Mouse (Mus musculus) lung, postnatal 10 days (tissue): ENCODE measurements around the gene Rin2.

Experiments
- DNase-seq: peaks from one replicate; pipeline ENCODE4 v3.0.0; 2021

Gene Rin2

DNA sequence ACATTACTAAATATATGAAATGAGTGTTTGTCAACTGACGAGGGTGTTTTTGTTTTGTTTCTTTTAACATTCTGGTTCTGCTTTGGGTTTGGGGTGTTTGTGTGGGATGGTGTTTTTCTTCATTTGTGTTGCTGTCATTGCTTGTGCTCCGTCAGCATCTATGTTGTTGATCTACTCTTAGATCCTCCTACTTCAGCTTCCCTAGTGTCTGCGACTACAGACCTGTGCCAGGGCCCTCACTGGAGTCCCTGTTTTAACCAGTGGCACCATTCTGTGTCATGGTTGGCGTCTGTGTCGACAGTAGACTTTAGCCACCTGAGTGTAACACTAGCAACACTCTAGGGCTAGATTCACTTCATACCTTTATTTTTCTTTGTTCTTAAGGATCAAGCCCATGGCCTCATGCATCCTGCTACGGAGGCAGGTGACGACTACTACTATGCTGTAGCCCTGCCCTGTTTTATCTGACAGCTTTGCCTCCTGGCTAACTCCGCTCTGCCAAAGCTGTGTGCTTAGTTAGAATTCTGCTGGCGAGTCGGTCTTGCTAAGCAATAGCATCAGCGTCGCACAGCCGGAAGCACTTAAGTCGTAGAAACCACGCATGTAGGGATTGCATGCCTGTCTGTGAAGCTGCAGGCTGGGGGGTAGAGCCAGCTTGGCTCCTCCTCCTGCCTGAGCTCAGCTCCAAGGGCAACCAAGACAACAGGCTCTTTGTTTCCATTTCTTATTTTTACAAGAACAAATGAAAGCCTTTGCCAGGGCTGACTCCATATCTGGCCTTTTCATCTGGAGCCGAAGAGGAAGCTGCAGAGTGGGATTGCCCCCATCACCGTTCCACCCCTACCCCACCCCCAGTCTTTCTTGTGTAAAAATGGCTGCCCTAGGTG, 157.2 kb downstream of the Rin2 start:
- DNase-seq: peak; percentile 80

DNA sequence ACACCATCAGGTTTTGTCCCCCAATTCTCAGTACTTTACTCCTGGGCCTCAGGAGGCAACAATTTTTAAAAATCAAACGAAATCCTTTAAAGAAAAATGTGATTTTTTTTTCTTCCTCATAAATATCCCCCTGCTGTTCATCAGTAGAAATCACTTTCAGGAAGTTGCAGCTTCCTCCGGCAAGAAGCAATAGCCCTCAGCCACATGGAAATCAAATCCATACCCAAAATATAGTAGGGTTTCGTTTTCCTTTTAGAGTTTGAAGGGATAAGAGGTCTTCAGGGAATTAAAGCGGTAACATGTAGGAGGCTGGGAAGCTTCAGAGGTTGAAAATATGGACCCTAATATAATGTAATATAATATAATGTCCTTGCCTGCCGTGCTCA, 157.8 kb downstream of the Rin2 start:
- DNase-seq: no peak

DNA sequence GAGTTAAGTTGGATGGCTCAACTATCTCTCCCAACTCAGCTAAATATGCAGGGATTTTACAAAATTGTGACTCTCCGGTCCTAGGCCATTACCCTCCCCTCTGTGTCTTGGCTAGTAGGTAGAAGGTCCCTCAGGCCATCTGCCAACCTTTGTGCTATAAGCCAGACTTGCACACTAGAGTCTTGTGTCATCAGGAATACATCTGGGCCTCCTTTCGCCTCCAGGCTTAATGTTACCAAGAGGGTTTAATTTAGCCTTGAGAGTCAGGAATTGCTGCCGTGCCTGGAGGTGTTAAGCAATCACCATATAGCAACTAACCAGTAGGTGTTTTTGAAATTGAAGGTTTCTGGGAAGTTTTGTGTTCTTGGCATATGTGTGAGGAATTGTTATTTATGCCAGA, 158.3 kb downstream of the Rin2 start:
- no peak for DNase-seq

DNA sequence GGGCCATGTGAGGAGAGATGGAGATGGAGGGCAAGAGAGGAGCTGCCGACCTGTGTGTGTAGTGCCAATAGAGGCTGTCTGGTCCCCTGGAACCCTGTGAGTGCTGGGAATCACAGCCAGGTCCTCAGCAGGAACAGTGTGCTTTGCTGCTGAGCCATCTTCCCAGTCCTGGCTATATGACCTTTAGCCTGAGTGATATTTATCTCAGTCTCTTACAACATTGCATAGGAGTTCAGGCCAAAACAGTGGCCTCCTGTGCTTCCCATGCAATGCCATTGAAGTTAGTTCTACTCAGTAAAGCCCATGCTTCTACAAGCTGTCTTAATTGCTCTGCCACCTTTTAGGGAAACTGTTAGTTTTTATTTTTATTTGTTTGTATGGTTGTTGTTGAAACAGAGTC, 160.9 kb downstream of the Rin2 start:
- no peak for DNase-seq

DNA sequence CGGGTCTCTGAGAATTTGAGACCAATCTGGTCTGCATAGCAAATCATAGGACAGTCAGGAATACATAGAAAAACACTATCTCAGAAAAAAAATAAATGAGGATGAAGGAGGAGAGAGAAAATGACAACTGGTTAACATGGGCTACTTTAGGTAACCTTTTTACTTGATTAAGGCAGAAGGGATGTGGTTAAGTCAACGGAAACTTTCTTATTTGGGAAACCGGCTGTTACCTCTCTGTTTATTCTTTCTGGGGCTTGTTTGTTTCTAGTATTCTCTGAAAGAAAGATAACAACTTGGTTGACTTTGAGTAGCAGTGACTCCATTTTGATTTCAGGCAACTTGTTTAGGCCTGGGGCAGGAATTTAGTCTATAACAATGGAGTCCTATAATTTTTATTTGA, 163.7 kb downstream of the Rin2 start:
- DNase-seq: no peak

DNA sequence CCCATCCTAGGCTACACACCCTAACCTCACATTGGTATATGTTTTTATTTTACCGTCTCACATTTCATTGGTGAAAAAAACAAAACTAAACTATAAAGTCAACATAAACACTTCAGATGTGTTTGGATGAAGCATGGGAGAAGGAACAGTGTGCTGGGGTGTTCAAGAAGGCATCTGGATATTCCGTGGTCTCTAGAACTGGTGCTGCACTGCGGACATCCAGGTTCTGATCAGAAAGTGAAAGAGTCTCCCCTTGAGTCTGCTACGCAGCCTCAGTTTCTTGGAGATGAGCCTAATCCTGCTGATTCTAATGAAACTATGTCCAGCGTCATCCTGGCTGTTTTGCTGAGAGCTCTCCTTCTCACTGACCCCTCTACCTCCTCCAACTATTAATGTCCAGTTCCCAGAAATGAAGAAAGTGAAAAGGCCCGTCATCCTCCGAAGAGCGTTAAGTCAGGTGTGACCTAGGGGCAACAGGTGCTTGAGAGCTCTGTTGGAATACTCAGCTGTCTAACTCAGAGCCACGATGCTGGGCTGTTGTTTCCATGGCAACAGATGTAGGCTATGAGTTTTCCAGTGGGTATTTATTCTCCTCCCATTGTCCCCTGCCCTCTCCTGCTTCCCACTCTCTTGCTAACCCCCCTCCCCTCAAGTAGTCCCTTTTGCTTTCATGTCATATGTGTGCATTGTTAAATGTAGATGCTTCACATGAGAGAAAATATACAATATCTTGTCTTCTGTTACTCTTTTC, 164.7 kb downstream of the Rin2 start:
- no peak for DNase-seq

DNA sequence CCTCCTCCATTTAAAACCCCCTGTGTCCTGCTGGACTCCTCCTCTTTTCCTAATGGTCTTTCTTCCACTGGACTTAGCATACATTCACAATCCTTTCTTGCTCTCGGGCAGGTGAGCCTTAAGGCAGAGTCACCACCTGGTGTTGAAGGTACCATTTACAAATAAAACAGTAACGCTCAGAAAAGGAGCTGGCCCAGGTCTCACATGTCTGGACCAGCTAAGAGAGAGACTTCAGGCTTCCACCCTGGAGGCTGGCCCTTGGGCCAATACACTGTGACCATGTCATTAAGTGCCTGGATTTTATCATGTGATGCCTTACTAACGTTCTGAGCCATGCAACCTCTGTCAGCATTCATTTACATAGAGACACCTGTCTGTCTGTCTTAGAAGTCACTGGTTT, 165.3 kb downstream of the Rin2 start:
- DNase-seq: no peak

DNA sequence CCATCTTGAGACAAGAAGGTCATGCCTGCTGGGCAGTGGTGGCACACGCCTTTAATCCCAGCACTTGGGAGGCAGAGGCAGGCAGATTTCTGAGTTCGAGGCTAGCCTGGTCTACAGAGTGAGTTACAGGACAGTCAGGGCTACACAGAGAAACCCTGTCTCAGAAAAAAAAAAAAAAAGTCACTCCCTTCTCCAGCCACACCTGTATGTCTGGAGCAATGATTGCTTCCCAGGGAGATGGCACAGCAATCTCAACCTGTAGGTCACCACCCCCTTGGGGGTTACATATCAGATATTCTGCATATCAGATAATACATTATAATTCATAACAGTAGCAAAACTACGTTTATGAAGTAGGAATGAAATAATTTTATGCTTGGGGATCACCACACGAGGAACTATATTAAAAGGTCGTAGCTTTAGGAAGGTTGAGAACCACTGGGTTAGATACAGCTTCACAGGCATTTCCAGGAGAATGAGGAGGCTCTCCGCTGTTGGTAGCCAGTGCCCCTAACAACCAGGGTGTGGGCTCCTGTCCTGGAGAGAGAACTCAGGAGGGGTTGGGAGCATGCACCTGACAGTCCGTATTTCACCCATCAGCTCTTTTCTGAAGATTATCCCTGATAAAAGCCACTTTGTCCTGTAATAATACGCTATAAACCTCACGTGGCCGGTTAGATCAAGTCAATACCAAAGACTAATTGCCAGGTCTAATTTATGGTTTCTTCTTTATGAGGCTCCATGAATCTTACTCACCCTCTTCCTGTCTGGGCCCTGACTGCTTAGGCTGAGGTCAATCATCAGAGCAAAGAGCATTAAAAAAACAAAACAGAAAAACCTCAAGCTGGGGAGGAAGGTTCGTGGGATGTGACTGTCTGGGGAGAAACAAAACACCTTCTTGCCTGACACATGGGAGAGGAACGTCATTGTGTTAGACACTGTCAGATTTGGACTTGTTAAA, 166.2 kb downstream of the Rin2 start:
- no peak for DNase-seq

DNA sequence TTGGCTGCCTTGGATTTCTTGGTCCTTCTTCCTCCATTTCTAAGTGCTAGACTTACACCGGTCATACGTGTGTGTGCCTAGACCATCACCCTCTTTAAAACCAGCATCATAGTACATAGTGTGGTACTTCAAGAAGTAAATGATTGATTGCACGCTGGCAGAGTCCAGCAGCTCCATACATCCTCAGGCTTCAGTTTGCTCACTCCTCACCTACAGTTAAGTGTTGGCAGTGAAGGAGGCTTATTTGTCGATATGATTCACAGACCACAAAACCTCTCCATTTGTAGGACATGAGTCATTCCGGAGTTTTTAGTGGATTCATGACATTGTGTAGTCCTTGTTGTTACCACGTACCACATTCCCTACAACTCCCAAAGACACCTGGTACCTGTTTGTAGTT, 168.3 kb downstream of the Rin2 start:
- no peak for DNase-seq

DNA sequence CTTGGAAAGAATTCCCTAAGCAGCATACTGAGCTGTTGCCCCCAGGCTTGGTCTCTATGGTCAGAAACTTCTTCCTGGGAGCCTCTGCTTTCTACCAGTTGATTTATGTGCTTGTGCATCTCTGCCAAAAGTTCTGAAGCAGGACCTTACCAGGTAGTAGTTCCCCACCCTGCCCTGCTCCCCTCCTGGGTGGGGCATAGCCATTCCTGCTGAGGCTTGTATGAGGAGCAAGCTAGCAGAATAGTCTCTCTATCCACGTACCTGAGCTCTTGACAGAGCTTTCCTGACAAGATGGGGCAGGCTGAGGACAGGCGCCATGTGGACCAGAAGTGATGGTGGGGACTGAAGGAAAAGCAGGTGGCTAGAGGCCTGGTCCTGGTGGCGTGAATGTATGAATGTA, 171.6 kb downstream of the Rin2 start:
- DNase-seq: no peak

DNA sequence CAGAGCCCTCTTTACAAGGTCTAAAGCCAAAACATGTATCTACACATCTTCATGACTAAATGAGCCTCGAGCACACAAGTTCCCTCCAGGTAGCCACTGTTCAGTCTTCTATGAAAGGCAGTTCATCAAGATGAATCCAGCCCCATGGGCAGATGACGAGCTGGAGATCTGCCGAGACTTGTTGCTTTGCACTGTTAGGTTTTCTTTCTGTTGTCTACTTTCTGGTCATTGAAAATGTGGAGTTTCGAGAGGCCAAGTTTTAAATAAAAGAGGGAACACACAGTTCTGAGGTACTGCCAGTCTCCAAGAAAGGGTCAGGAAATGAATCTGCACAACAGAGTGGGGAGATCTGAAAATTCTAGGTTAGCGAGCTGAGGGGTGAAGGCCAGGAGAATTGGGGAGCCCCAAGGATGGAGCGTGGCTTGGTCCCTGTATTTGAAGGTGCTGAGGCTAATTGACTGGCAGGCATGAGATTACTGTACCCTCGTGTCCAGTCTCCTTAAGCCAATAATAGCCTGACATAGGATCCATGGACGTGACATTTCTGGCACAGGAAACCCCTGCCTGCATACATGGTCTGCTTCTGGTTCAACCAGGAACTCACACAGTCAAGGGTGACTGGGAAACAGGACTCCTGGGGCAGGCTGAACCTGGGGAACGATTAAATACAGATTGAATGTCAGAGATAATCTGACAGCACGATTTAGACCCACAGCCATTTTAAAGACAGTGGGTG, 174.3 kb downstream of the Rin2 start:
- no peak for DNase-seq

DNA sequence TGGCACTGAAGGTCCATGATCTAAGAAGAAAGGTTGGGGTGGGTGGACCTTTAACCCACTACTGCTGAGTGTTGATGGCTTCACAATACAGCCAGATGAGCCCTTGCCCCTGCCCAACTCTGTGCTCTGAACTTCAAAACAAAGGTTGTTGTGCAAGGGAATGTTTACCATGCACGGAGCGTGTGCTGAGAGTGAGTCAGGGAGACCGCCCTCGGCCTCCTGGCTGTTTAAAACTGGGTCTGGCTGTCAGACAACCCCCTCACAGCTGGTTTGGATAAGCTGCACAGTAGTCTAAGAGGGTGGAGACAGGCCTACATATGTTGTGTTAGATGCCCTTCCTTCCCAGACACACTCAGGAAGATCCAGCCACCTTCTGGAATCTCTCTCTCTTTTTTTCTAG, 175.8 kb downstream of the Rin2 start:
- peak; percentile 56 for DNase-seq

DNA sequence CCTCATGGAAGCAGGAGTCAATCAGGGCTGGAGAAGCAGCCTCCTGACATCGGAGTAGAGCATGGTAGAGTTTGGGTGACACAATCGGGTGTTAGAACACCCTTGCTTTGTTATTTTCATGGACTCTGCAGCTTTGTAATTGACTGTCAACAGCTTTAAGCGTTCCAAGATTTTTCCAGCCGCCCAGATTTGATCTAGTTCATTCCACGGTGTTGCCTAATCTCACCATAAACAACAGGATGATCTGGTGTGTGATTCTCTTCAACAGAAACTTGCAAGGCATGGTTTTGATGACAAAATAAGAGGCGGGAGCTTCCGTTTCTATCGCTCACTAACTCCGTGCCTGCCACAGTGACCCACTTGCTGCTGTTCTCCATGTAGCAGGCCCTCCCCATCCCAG, 180.8 kb downstream of the Rin2 start:
- peak; percentile 56 for DNase-seq

DNA sequence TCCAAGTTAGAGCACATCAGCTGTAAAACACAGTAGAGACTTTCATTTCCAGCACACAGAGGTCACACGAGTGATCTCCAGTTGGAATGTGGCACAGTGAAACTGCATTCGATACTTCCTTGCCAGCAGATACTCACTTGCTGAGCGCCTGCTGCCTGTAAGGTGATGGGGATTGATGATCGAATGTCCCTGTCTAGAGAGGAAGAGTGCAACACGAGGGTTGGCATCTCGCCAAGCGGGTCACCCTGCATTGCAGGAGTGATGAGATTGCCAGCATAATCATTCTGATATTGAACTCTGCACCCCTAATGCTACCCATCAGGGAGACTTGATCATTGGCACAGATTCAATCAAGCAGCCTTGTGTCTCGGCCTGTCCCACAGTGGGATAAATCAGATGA, 182.8 kb downstream of the Rin2 start:
- peak; percentile 51 for DNase-seq

DNA sequence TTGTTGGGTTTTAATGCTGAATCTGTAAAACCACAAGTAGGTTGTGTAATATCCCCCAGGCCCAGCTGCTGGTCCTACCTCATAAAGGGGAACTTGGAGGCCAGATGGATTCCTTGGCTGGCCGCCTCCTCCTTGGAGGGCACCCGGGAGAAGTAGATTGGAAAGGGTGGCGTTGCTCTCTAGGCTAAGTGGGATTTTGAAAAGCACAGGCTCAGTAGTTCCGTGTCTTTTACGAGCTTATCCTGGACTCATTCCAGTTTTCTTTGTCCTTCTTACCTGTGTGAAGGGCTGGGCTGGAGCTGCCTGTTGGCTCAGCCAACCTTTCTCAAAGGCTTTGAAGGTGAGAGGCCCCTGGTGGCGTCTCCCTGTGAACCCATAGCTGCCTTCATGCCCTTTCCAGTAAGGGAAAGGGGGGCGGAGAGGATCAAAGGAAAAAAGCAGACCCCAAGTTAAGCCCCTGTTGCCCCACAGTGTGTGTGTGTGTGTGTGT, 184.5 kb downstream of the Rin2 start:
- peak; percentile 80 for DNase-seq

DNA sequence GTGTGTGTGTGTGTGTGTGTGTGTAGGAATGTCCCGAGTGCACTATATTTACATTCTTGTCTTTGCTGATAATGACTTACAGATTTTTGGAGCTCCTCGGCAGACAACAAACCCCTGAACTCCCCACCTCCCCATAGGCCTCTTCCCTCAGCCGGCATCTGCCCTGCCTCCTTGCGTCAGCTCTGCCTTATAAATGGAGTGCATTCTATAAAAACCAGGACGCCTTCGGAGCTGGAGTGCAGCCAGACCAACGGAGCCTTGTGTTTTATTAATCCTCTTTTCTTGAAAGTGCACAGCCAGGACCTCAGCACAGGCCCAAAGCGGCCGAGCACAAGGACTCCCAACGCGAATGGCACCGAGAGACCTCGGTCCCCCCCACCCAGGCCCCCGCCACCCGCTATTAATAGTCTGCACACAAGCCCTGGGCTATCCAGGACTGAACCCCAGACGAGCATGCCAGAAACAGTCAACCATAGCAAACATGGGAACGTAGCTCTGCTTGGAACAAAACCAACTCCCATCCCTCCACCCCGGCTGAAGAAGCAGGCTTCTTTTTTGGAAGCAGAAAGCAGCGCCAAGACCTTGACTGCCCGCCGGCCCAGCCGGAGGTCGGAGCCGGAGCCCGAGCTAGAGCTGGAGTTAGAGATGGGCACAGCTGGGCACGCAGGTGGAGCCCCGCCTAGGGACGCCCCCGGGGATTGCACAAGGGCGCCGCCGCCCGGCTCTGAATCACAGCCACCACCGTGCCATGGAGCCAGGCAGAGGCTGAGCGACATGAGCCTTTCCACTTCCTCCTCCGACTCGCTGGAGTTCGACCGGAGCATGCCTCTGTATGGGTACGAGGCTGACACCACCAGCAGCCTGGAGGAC, 185.2 kb downstream of the Rin2 start:
- peak; percentile 88 for DNase-seq

DNA sequence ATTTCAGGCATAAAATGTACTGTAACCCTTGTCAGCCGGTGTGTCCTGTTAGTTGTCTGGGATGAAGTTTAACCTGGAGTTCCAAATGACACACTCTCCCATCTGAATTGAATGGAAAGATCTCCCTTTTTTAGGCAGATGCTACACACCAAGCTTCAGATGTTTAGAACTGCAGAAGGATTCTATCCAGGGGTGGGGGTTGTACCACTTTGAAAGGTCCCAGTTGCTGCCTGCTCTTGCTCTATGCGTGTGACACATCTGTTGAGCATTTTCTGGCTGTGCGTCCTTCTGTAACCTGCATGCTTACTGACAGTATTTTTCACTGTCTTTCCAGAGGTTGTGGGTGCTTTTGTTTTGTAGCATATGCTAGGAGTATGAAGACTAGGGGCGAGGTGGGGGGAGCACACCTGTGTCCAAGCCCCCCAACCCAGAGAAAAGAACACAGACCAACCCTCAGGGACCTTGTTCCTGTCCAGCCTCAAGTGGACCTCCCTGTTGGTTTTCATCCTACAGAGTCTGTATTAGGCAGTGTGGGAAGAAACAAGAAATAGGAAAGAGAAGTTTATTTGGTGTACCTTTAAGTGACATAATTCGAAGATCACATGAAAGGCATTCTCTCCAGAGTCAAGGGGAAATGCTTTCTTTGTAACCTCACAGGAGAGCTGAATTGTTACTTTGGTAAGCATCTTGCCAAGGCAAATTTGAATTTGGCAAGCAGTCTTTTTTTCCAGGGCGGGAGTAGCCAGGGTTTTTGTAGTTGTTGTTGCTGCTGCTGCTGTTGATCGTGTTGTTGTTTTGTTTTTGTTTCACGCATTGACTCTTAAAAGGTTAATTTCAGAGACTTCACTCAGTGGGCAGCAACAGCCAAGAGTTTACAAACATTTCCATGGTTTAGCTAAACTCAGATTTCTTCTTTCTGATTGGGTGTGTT, 186.4 kb downstream of the Rin2 start:
- peak; percentile 55 for DNase-seq

DNA sequence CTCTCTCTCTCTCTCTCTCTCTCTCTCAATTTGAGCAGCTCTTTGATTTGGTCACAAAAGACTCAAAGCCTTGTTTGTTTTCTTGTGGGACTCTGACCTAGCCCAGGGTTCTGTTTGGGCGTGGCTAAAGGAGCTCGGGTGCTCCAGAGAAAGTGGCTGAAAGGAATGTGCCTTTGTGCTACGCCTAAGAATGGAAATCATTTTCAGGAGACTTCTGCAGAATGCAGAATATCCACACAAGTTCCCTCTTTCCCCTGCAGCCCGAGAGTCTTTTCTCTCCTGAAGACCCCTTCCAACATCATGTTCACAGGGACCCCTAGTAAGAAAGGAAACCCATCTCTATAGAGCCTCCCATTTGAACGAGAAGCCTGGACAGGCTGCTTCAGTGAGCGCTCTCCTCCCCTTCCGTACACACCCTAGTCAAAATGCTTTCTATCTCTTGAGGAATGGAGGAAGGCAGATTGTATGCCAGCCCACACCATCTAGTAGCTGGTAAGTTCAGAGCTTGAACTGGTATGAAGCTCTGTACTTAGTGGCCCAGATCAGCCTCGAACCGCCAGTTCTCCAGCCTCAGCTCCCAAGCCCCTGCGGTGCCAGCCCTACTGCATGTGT, 187.3 kb downstream of the Rin2 start:
- DNase-seq: peak; percentile 72

DNA sequence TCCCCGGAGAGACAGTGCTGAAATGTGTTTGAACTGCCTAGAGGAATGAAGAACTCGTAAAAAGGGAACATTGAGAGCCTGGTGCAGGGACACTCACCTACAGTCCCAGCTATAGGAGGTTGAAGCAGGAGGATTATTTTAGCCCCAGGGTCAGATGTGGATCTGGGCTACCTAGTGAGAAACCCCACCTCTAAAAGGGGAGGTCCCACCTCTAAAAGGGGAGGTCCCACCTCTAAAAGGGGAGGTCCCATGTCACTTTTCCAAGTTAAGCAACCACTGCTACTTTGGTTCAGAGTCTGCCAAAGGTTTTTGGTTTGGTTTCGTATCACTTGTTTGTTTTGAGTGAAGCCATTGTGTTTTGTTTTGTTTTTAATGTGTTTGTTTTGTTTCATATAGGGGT, 190.3 kb downstream of the Rin2 start:
- DNase-seq: no peak

DNA sequence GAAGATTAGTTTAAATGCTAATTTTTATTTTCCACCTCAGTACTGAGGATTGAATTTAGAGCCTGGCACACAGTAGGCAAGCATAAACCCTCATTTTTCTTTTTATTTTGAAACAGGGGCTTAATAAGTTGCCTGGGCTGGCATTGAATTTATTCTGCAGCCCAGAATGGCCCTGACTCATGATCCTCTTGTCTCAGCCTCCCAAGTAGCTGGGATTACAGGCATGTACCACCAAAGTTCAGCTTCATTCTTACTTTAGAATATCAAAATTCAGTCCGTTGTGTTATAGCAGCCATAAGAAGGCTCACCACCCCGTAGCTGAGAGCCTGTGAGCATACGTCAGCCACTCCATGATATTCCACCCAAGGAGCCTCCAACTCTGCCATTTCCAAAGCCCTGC, 191.2 kb downstream of the Rin2 start:
- DNase-seq: no peak
